Mouse (Mus musculus) kidney, adult 2 months (tissue): ENCODE data around the gene Gxylt2. TPM values are rescaled to one million over a fixed set of nuclear protein-coding genes. Genes with fewer than 3 reads are reported as not detected.

Experiments
- DNase-seq: peaks from one replicate; pipeline ENCODE4 v3.0.0; 2021
- H3K27ac ChIP-seq: fragments of 200-500 bp; 2 replicates; pipeline ENCODE4 v1.5.1; 2012; ENCODE audit warnings: low read depth, low read length, control low read depth, inconsistent platforms; ENCODE audit not compliant: insufficient read depth
- H3K27me3 ChIP-seq: fragments of 200-500 bp; replicated peaks from 2 replicates; pipeline ENCODE4 v1.6.1; 2012; ENCODE audit warnings: mild to moderate bottlenecking, moderate library complexity, low read length, inconsistent platforms; ENCODE audit not compliant: control insufficient read depth, insufficient read depth
- H3K36me3 ChIP-seq: fragments of 200-500 bp; 2 replicates; pipeline ENCODE4 v1.6.1; 2012; ENCODE audit warnings: mild to moderate bottlenecking, moderate library complexity, low read length, inconsistent platforms; ENCODE audit not compliant: control insufficient read depth, insufficient read depth
- H3K4me1 ChIP-seq: fragments of 200-500 bp; 2 replicates; pipeline ENCODE4 v1.6.1; 2011; ENCODE audit warnings: low read length; ENCODE audit not compliant: control insufficient read depth, insufficient read depth
- H3K4me3 ChIP-seq: fragments of 200-500 bp; 2 replicates; pipeline ENCODE4 v1.5.1; 2011; ENCODE audit warnings: mild to moderate bottlenecking, low read depth, low read length, control low read depth; ENCODE audit not compliant: insufficient read depth
- CTCF ChIP-seq: fragments of 200-500 bp; conservative IDR thresholded peaks from 2 replicates; pipeline ENCODE4 v1.5.1; 2011; ENCODE audit warnings: low read depth, mild to moderate bottlenecking, control low read depth, low read length, moderate library complexity, mixed read lengths; ENCODE audit not compliant: insufficient read depth, insufficient read length
- POLR2A ChIP-seq: fragments of 200-500 bp; IDR thresholded peaks from one replicate; pipeline ENCODE4 v1.6.1; 2011; ENCODE audit warnings: low read depth, low read length, control low read depth
- WGBS: fragments of 180-500 bp; shearing (Covaris S2); methylation state at CpG from one replicate; pipeline ENCODE4 v1.1.7; 2018; 5-methylcytosine and 5-hydroxymethylcytosine counted together
- polyA plus RNA-seq: library from polyadenylated mRNA; depleted of rRNA; stranded (reverse); fragments of >200 nt; gene quantifications from 2 replicates; pipeline ENCODE4 v1.2.3, GENCODE M21; 2012

The Gxylt2 gene
- polyA plus RNA-seq, 1 experiment = 0.66 TPM

GRCm38 (mm10) chr6:100799290-100799689, 94.8 kb downstream of the Gxylt2 start:
- WGBS = 84% methylated on average over 6 of the region's 6 CpGs
- Histone ChIP-seq H3K36me3 (no peaks in the 10 kb centered on the region), H3K27ac (no peak overlapping the region), H3K4me1 (no peaks in the 10 kb centered on the region), H3K27me3 (no peaks in the 10 kb centered on the region), H3K4me3 (no peak overlapping the region)
- TF ChIP-seq CTCF (no peak), POLR2A (no peak)
- no peak for DNase-seq

- H3K4me1 ChIP-seq = no peaks in the 10 kb centered on the region
- DNase-seq = no peak
- no peak overlapping the region for H3K27ac ChIP-seq
- H3K27me3 ChIP-seq = no peaks in the 10 kb centered on the region
- H3K36me3 ChIP-seq = no peaks in the 10 kb centered on the region
- 78% methylated on average over 4 of the region's 4 CpGs for WGBS
- no peak overlapping the region for H3K4me3 ChIP-seq
- no peak for TF ChIP-seq CTCF
- no peak for TF ChIP-seq POLR2A
Measured at GRCm38 (mm10) chr6:100799766-100800165, 95.2 kb downstream of the Gxylt2 start.

- DNase-seq = peak; percentile 45
- 31% methylated on average over 10 of the region's 10 CpGs for WGBS
- Histone ChIP-seq H3K36me3 (no peaks in the 10 kb centered on the region), H3K4me1 (no peaks in the 10 kb centered on the region), H3K27me3 (no peaks in the 10 kb centered on the region), H3K27ac (no peak overlapping the region), H3K4me3 (no peak overlapping the region)
- TF ChIP-seq CTCF (no peak), POLR2A (no peak)
Measured at GRCm38 (mm10) chr6:100800497-100800955, 96.0 kb downstream of the Gxylt2 start.

- H3K4me3 ChIP-seq = no peak overlapping the region
- no peaks in the 10 kb centered on the region for H3K4me1 ChIP-seq
- 43% methylated on average over 13 of the region's 13 CpGs for WGBS
- no peak for TF ChIP-seq CTCF
- no peak for TF ChIP-seq POLR2A
- peak; percentile 22 for DNase-seq
- H3K27me3 ChIP-seq = no peaks in the 10 kb centered on the region
- H3K36me3 ChIP-seq = no peaks in the 10 kb centered on the region
- H3K27ac ChIP-seq = no peak overlapping the region
Measured at GRCm38 (mm10) chr6:100802381-100803083, 98.0 kb downstream of the Gxylt2 start.

- WGBS = 72% methylated on average over 3 of the region's 3 CpGs
- Histone ChIP-seq H3K27me3 (no peaks in the 10 kb centered on the region), H3K4me3 (no peak overlapping the region), H3K4me1 (no peaks in the 10 kb centered on the region), H3K36me3 (no peaks in the 10 kb centered on the region), H3K27ac (no peak overlapping the region)
- DNase-seq = no peak
- TF ChIP-seq POLR2A (no peak), CTCF (no peak)
Measured at GRCm38 (mm10) chr6:100803250-100803649, 98.7 kb downstream of the Gxylt2 start.

GRCm38 (mm10) chr6:100807187-100807586, 102.7 kb downstream of the Gxylt2 start:
- DNase-seq = no peak
- WGBS = 90% methylated on average over 9 of the region's 9 CpGs
- Histone ChIP-seq H3K36me3 (no peaks in the 10 kb centered on the region), H3K27me3 (no peaks in the 10 kb centered on the region), H3K27ac (no peak overlapping the region), H3K4me3 (no peak overlapping the region), H3K4me1 (no peaks in the 10 kb centered on the region)
- TF ChIP-seq POLR2A (no peak), CTCF (no peak)

GRCm38 (mm10) chr6:100807746-100808145, 103.2 kb downstream of the Gxylt2 start:
- TF ChIP-seq CTCF (no peak), POLR2A (no peak)
- Histone ChIP-seq H3K27me3 (no peaks in the 10 kb centered on the region), H3K36me3 (no peaks in the 10 kb centered on the region), H3K4me1 (no peaks in the 10 kb centered on the region), H3K27ac (no peak overlapping the region), H3K4me3 (no peak overlapping the region)
- DNase-seq = no peak
- WGBS = 59% methylated on average over 1 of the region's 1 CpGs
